Mouse (Mus musculus) stomach, postnatal 0 days (tissue): Measurements from ENCODE around the gene Card11. TPM values are rescaled to one million over a fixed set of nuclear protein-coding genes. Genes with fewer than 3 reads are reported as not detected.

Source experiments
- ATAC-seq: fragments of 200-750 bp; cut with Nextera tagmentation; 2 replicates; pipeline ENCODE4 v1.8.0; 2017; ENCODE audit not compliant: low FRiP score, low TSS enrichment
- DNase-seq: peaks from one replicate; pipeline ENCODE4 v3.0.0-alpha.2; 2016; ENCODE audit warnings: low spot score
- H3K27ac ChIP-seq: fragments of 300-500 bp; sonication (generic); replicated peaks from 2 replicates; pipeline ENCODE4 v1.5.1; 2014; ENCODE audit warnings: mild to moderate bottlenecking, control low read depth
- H3K27me3 ChIP-seq: fragments of 300-500 bp; sonication (generic); 2 replicates; pipeline ENCODE4 v1.6.1; 2014; ENCODE audit warnings: low read length; ENCODE audit not compliant: control insufficient read depth, insufficient read depth
- H3K36me3 ChIP-seq: fragments of 300-500 bp; sonication (generic); 2 replicates; pipeline ENCODE4 v1.6.1; 2014; ENCODE audit warnings: low read length, mixed read lengths; ENCODE audit not compliant: control insufficient read depth, insufficient read depth
- H3K4me1 ChIP-seq: fragments of 300-500 bp; sonication (generic); replicated peaks from 2 replicates; pipeline ENCODE4 v1.6.1; 2014; ENCODE audit warnings: antibody characterized with exemption; ENCODE audit not compliant: control insufficient read depth, insufficient read depth
- H3K4me2 ChIP-seq: fragments of 300-500 bp; sonication (generic); replicated peaks from 2 replicates; pipeline ENCODE4 v1.6.1; 2014; ENCODE audit warnings: low read depth, mild to moderate bottlenecking, control low read depth, moderate library complexity
- H3K4me3 ChIP-seq: fragments of 300-500 bp; sonication (generic); 2 replicates; pipeline ENCODE4 v1.5.1; 2014; ENCODE audit warnings: low read depth, low read length, control low read depth
- H3K9ac ChIP-seq: fragments of 300-500 bp; sonication (generic); 2 replicates; pipeline ENCODE4 v1.6.1; 2014; ENCODE audit warnings: mild to moderate bottlenecking, low read length, control low read depth, mixed read lengths
- H3K9me3 ChIP-seq: fragments of 300-500 bp; sonication (generic); 2 replicates; pipeline ENCODE4 v1.6.1; 2016; ENCODE audit warnings: low read length; ENCODE audit not compliant: control insufficient read depth
- CTCF ChIP-seq: IDR thresholded peaks from 2 replicates; pipeline ENCODE4 v1.5.1; 2016; ENCODE audit warnings: antibody characterized with exemption, low read depth, mild to moderate bottlenecking, moderate library complexity
- EP300 ChIP-seq: optimal IDR thresholded peaks from 2 replicates; pipeline ENCODE3; 2016; ENCODE audit warnings: antibody characterized with exemption
- WGBS: fragments of 180-500 bp; shearing (Covaris S2); extraction: QIAGEN DNeasy Blood & Tissue Kit; methylation state at CpG from one replicate; pipeline ENCODE4 v1.1.7; 2014; 5-methylcytosine and 5-hydroxymethylcytosine counted together
- polyA plus RNA-seq: library from polyadenylated mRNA; unstranded; fragments of >200 nt; fragmentation: Nextera tagmentation; extraction: Ambion mirVana; gene quantifications from 2 replicates; pipeline ENCODE4 v1.2.1, GENCODE M21; 2015

The Card11 gene
- polyA plus RNA-seq, 1 experiment from 2014 or later = 0.13 TPM

DNA sequence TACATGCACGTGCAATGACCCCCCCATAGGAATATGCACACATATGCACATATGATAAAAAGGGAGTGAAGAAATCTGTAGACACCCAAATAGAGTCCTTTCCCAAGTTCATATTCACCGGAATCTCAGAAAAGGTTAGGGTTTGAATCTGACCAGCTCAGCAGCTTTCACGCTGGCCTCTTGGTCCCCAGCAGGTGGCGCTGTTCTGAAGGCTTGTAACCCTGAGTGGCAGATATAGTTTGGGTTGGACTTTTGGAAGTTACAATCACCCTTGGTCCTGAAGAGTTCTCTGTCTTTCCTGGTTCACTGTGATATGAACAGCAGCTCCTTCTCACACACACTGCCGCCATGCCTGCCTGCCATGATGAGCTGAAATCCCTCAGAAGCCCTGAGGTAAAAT is 24.1 kb upstream of the Card11 start:
- 0 out of 2 replicates have a peak, but pooled peaks cover 3% of the 10 kb centered on the region for H3K9me3 ChIP-seq
- H3K27me3 ChIP-seq = no peaks in the 10 kb centered on the region
- ATAC-seq (no peak), DNase-seq (no peak)
- TF ChIP-seq EP300 (no peak), CTCF (peak; percentile 58)
- 61% methylated on average over 5 of the region's 5 CpGs for WGBS
- no peaks in the 10 kb centered on the region for H3K36me3 ChIP-seq
- no peak overlapping the region for H3K4me3 ChIP-seq
- H3K9ac ChIP-seq = no peak overlapping the region
- no peaks in the 10 kb centered on the region for H3K4me1 ChIP-seq
- no peak overlapping the region for H3K4me2 ChIP-seq
- H3K27ac ChIP-seq = no peak overlapping the region

DNA sequence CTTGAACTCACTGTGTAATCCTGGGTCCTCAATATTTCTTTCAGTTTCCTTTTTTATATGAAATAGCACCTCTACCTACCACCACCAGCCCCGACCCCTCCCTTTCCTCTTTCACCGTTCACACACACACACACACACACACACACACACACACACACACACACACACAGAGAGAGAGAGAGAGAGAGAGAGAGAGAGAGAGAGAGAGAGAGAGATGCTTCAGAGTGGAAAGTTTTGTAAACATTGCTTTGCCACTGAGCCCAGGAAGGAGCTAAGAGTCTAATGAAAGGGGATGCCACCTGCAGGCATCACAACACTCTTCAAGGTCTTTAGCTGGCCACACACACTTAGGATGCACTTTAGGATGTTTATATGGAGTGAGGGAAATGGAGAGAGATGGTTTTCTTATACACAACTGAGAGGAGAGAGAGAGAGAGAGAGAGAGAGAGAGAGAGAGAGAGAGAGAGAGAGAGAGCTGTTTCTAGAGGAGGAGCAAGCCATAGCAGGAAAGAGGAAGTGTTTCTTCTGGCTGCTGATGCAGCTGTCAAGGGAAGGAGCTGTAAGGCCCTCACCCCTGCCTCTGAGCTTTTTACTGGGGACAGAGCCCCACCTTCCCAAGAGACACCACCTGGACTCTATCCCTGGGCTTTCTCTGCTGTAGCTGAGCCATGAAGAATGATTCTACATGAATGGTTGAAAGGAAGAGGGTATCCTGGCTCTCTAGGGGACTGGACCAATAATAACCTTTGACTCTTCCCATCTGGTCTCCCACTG is 17.7 kb upstream of the Card11 start:
- ATAC-seq = no peak
- Histone ChIP-seq H3K9ac (no peak overlapping the region), H3K36me3 (no peaks in the 10 kb centered on the region), H3K4me1 (no peaks in the 10 kb centered on the region), H3K4me2 (no peak overlapping the region), H3K27me3 (no peaks in the 10 kb centered on the region), H3K4me3 (no peak overlapping the region), H3K27ac (no peak overlapping the region), H3K9me3 (0 out of 2 replicates have a peak, but pooled peaks cover 3% of the 10 kb centered on the region)
- no peak for TF ChIP-seq CTCF
- no peak for TF ChIP-seq EP300
- no peak for DNase-seq
- WGBS = 48% methylated on average over 2 of the region's 2 CpGs

DNA sequence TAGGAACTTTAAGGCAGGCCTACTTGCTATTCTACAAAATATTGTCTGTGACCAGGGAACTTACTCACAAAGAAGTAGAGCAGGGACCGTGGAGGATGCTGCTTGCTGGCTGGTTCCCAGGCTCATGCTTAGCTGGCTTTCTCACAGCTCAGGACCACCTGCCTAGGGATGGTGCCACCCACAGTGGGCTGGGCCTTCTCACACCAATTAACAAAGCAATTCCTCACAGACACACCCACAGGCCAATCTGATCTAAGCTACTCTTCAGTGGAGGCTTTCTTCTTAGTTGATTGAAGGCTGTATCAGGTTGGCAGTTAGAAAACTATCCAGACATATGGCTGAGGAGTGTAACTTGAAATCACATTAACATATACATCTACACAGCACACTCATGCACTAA is 15.7 kb upstream of the Card11 start:
- H3K4me2 ChIP-seq = no peak overlapping the region
- H3K36me3 ChIP-seq = no peaks in the 10 kb centered on the region
- H3K4me3 ChIP-seq = no peak overlapping the region
- no peak for ATAC-seq
- no peak overlapping the region for H3K9ac ChIP-seq
- no peaks in the 10 kb centered on the region for H3K9me3 ChIP-seq
- no peak overlapping the region for H3K27ac ChIP-seq
- no peaks in the 10 kb centered on the region for H3K4me1 ChIP-seq
- no peaks in the 10 kb centered on the region for H3K27me3 ChIP-seq
- WGBS = 70% methylated on average over 1 of the region's 1 CpGs
- DNase-seq = no peak
- TF ChIP-seq EP300 (no peak), CTCF (no peak)

DNA sequence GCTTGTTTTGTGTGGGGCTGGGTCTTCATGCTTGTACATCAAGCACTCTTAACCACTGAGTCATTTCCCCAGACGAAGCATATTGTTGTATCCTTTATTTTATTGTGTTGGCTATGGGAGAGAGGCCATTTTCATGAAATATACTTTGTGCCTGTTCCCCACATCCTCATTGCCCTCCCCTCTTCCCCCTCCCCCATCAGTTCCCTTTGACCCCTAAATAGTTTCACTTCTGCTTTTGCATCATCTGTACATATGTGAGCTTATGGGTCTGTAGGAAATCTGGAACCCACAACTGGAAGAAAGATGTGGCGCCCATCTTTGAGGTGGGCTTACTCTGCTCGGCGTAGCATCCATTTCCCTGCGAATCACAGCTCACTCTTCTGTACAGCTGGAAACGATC is 13.8 kb upstream of the Card11 start:
- Histone ChIP-seq H3K36me3 (no peaks in the 10 kb centered on the region), H3K4me3 (no peak overlapping the region), H3K4me1 (no peaks in the 10 kb centered on the region), H3K9ac (no peak overlapping the region), H3K27ac (no peak overlapping the region), H3K9me3 (no peaks in the 10 kb centered on the region), H3K27me3 (no peaks in the 10 kb centered on the region), H3K4me2 (no peak overlapping the region)
- ATAC-seq = no peak
- no peak for TF ChIP-seq EP300
- no peak for TF ChIP-seq CTCF
- WGBS = 95% methylated on average over 6 of the region's 6 CpGs
- no peak for DNase-seq

DNA sequence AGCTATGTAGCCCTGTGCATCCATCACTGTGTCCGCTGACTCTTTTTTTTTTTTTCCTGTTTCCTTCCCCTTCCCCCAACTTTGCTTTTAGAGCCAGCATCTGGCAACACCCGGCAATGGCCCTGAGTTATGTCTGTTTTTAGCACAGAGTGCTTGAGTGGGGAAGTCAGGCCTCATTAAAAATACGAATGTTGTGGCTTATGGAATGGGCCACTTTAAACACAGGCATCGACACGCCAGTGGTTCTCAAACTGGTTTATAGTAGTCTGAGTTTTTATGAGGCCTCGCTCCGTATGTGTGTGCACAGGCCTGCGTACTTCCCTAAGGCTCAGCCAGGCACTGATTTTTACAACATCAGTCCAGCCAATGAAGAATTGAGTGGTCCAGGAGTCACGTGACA is 13.1 kb upstream of the Card11 start:
- DNase-seq (no peak), ATAC-seq (no peak)
- no peaks in the 10 kb centered on the region for H3K27me3 ChIP-seq
- no peaks in the 10 kb centered on the region for H3K9me3 ChIP-seq
- H3K4me1 ChIP-seq = no peaks in the 10 kb centered on the region
- H3K36me3 ChIP-seq = no peaks in the 10 kb centered on the region
- no peak overlapping the region for H3K27ac ChIP-seq
- no peak overlapping the region for H3K4me2 ChIP-seq
- no peak overlapping the region for H3K9ac ChIP-seq
- TF ChIP-seq CTCF (no peak), EP300 (no peak)
- no peak overlapping the region for H3K4me3 ChIP-seq
- WGBS = 65% methylated on average over 9 of the region's 9 CpGs

DNA sequence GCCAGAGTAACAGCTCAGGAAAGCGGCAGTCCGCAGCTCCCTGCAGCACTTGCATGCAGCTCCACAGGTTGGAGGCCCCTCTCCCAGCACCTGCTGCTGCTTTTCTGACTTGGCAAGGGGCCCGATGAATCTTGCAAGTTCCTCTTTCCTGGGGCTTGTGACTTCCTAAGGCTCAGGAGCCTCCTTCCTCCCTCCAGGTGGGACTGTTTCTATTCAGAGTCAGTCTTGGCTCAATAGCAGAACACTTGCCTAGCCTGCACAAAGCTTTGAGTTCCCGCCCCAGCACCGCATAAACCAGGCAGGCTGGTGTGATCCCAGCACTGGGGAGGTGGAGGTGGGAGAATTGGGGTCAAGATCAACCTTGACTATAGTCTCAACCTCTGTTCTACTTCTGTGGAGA is 5.1 kb upstream of the Card11 start:
- 64% methylated on average over 5 of the region's 5 CpGs for WGBS
- H3K4me1 ChIP-seq = no peaks in the 10 kb centered on the region
- no peak overlapping the region for H3K9ac ChIP-seq
- H3K36me3 ChIP-seq = no peaks in the 10 kb centered on the region
- H3K27me3 ChIP-seq = no peaks in the 10 kb centered on the region
- ATAC-seq (no peak), DNase-seq (no peak)
- H3K27ac ChIP-seq = no peak overlapping the region
- no peak for TF ChIP-seq CTCF
- TF ChIP-seq EP300 = no peak
- H3K4me3 ChIP-seq = no peak overlapping the region
- no peaks in the 10 kb centered on the region for H3K9me3 ChIP-seq
- H3K4me2 ChIP-seq = no peak overlapping the region
